Mouse (Mus musculus) layer of hippocampus, postnatal 10 days (tissue): ENCODE measurements around the gene Scamp3. TPM values are rescaled to one million over a fixed set of nuclear protein-coding genes. Genes with fewer than 3 reads are reported as not detected.
A peak's percentile ranks its signal among the peaks of the same experiment; 100 is the strongest.
"Not testable (repeated sequence)": the region's sequence is repeated elsewhere in the genome, so short reads cannot be mapped to it uniquely, and the experiment has no call there.

Experiments
- DNase-seq, 2 experiments: peaks; one replicate each; pipeline ENCODE4 v3.0.0; 2021; ENCODE audit warnings: low spot score in 2 of 2
- total RNA-seq, 2 experiments: library from RNA; stranded (reverse); gene quantifications; 2 replicates each; pipeline ENCODE4 v1.2.3; 2021

Gene Scamp3
- total RNA-seq, 2 experiments from 2014 or later = 79.4 to 79.6 TPM

DNA sequence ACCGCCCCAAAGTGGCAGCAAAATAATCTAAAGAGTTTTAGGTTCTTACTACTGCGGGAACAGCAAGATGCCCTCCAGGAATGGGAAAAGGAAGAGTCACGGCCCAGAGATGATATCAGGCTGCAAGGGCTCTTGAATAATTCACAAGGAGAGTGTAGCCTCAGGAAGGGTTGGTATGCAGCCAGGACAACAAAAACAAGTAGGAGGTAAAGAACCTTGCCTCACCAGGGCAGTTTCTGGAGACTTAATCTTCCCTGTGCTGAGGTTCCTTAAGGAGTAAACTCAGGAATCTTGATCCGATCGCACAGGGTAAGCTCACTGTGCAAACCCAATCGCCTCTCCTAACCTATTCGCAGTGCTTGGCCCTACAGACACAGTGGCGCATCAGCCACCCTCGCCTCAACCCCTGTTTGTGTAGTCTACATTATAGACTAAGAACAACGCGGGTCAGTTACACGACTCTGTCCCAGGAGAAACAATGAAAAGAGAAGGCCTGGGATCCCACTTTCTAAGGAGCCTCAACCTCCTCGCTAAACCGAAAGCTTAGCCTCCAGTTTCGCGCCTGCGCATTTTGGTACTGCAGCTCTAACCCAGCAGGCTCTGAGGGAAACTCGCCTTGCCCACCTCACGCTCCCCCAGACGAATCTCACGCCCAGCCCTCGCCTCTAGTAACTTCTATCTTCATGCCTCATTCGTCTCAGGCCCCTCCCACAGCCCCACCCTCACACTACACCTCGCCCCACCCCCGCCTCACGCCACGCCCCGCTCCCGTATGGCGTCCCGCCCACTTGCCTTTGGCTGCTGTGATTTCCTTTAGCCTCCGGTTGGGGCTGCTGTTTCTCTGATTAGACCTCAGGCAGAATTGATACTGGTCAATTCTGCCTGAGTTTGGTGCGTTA, 19.0 kb downstream of the Scamp3 start:
- DNase-seq = peak; percentile 71 to 85

DNA sequence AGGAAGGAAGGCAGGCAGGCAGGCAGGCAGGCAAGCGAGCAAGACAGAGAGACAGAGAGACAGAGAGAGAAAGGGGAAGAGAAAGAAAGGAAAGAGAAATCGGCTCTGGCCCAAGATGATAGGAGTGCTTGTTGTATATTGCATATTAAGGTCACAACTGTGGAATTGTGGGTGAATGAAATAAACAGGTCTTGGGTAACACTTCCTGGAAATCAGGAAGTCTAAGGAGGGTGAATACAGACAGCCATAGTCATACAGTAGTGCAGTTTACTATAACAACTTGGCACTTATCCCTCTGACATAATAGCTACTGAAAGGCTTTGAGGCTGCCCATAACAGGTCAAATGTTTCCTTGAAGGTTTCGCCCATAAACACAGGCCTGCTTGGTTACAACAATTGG, 22.6 kb downstream of the Scamp3 start:
- DNase-seq = no peak

GRCm38 (mm10) chr3:89202253-89203141, 25.2 kb downstream of the Scamp3 start, which contains the start of gene Gba:
Gene Gba, plus strand, starts transcription at chr3:89202928.
- DNase-seq = peak; percentile 89

DNA sequence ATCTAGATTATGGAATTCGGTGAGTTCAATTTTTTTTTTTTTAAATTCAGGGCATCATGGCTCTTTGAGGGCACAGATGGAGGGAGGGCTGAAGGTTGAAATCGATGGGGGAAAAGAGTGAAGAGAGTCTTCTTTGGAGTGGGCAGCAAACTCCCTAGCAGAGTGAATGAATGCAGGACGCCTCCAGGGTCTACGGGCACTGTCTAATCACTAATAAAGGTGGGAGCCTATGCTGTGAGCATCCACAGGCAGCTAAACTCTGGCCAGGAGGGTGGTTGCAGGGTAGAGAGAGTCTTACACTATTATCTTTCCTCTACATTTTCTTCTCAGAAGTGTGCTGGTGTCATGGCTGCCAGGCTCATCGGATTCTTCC, 25.9 kb downstream of the Scamp3 start:
- no peak for DNase-seq

DNA sequence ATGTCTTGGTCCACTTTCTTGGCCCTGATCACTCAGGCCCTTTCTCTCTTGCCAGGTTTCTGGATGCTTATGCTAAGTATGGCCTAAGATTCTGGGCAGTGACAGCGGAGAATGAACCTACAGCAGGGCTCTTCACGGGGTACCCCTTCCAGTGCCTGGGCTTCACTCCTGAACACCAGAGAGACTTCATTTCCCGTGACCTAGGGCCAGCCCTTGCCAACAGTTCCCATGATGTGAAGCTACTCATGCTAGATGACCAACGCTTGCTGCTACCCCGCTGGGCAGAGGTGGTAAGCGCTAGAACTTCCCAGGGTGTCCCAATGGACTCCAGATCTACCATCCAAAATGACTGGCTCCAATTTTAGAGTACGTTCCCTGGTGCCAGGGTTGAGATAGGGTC, 28.8 kb downstream of the Scamp3 start:
- no peak for DNase-seq

DNA sequence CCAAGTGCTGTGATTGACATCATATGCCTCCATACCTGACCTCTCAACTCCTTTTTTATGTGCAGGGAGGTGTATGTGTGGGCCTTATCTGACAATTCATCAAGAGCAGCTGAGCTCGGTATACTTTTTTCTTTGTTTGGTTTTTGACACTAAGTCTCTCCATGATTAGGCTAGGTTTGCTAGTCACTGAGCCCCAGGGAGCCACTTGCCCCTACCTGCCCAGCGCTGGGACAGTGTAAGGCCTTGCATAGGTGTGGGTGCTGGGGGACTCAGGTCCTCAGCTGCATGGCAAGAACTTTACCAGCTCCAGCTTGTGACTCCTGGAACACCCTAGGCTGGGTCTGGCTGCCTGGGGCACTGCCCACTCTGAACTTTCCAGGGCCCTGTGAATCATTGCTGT, 29.4 kb downstream of the Scamp3 start:
- no peak for DNase-seq

DNA sequence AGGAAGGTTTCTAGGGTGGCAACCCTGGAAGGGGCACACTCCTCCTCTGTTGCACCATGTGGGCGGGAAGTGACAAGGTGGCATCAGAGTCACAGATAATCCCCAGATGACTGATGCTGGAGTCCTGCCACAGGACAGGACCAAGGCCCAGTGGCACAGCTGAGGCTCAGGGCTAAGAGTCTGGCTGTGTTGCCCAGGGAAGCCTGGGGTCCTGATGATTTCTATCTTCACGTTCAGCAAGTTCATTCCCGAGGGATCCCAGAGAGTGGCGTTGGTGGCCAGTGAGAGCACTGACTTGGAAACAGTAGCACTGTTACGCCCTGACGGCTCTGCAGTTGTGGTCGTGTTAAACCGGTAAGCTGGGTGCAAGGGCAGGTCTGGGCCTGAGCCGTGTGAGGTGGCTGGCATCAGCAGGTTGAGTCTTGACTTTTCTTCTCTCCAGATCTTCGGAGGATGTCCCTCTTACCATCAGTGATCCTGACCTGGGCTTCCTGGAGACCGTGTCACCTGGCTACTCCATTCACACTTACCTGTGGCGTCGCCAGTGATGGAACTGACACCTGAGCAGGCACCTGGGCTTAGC, 30.9 kb downstream of the Scamp3 start:
- DNase-seq = no peak

DNA sequence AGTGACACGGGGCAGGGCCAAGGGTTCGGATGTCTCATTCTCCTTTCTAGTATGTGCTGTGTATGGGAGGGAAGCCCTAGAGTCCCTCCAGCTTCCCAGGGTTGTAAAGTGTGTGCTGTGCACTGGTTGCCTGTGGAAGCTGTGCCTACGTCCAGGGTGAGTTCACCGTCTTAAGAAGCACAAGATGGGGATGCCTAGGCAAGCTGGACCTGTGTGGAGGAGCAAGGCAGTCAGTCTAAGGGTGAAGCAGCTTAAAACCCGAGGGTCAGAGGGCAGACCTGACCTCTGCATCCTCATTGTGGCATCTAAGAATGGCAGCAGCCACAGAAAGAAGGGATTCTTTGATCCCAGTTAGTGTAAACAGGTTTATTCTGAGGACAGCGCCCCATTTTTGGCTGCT, 31.5 kb downstream of the Scamp3 start:
- no peak for DNase-seq

- no peak for DNase-seq
Measured at GRCm38 (mm10) chr3:89209731-89210130, 32.5 kb downstream of the Scamp3 start.

DNA sequence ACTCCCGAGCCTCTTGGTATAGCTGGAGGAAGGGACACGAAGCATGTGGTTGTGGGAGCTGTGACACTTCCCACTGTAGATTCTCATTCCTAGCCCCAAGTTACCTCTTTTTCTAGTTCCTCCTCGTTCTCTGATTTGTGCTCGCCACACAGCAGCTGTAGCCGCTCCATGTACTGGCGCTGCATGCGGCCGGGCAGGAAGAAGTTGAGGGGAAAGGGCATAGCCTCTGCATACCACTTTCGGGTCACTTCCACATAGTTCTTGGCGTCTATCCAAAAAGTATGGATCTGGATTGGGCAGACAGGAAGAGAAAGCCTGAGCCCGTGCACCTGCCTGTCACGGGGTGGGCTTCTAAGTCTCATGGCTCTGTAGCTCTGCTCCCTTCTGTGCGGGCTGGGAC, 32.9 kb downstream of the Scamp3 start:
- DNase-seq = no peak

DNA sequence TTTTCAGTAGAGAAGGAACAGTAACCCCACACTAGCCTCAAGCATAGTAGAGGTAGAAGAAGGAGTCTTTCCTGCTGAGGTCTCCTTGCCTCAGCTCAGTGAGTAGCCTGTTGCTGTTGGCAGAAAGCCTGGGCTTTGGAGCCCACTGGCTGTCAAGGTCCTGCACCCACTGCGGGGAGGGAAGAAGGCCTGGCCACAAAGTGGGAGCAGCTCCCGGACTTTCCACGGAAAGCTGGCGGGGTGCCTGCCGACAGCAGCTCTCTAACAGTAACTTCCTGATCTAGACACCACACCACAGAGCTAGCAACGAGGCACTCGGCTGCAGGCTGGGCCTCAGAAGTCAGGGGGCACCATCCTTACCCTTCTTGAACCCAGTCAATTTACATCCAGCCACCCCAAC, 33.5 kb downstream of the Scamp3 start:
- peak in 1 of 2 experiments; percentile 26 for DNase-seq

- peak; percentile 90 to 92 for DNase-seq
Measured at GRCm38 (mm10) chr3:89213803-89214530, 36.7 kb downstream of the Scamp3 start.

GRCm38 (mm10) chr3:89214681-89215411, 37.6 kb downstream of the Scamp3 start, which contains the start of gene Thbs3:
Gene Thbs3, plus strand, starts transcription at chr3:89215180.
- DNase-seq = peak in 1 of 2 experiments; percentile 18

DNA sequence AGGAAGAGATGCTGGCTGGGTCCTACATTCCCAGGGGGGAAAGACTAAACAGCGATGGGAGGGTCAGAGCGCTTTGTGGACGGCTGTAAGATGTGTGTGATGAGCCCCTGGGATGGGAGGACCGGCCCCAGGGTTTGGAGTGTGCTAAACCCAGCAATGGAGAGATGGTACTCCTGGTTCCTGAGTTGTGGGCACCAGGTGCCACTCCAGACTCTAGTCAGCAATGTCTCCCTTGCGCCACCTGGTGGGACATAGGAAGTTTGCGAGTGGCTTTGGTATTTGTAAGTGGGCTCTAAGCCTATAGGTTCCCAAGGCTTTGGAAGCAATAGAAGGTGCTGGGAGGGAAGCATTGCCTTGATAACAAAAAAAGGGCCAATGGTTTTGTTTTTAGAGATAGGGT, 38.6 kb downstream of the Scamp3 start:
- DNase-seq = peak; percentile 86 to 90

DNA sequence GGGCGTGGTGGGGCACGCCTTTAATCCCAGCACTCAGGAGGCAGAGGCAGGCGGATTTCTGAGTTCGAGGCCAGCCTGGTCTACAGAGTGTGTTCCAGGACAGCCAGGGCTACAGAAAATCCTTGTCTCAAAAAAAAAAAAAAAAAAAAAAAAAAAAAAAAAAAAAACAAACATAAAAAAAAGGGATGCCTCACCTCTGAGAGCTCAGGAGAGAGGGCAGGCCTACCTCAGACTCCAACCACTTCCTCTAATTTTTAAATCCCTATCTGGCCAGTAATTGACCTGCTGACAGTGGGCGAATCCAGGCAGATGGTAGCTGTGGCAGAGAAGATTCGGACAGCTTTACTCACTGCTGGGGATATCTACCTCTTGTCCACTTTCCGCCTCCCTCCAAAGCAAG, 39.1 kb downstream of the Scamp3 start:
- not testable (repeated sequence) for DNase-seq

DNA sequence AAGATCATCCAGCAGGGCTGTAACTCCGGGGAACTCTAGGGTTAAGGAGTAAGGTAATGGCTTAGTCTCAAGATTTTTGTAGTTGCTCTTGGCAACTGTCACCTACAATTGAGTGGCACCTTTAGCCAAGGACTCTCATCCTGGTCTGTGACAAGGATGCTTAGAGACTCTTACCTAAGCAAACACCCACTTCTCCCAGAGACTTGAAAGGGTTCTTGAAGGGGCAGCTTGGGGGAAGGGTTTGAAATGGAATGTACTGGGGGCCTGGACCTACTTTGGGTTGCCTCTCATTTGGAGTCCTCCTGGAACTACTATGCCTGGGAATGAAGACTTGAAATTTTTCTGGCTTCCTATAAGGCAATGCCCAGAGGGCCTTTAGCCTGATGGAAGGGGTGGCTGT, 41.0 kb downstream of the Scamp3 start:
- DNase-seq = no peak

- no peak for DNase-seq
Measured at GRCm38 (mm10) chr3:89219546-89219945, 42.3 kb downstream of the Scamp3 start.

GRCm38 (mm10) chr3:89221167-89221566, 43.9 kb downstream of the Scamp3 start:
- no peak for DNase-seq

GRCm38 (mm10) chr3:89224796-89225195, 47.5 kb downstream of the Scamp3 start:
- DNase-seq = peak in 1 of 2 experiments; percentile 21

- no peak for DNase-seq
Measured at GRCm38 (mm10) chr3:89225321-89225815, 48.1 kb downstream of the Scamp3 start.
